Mouse (Mus musculus) hindbrain, embryonic 11.5 days (tissue): ENCODE results near the gene Gm525. TPM values are rescaled to one million over a fixed set of nuclear protein-coding genes. Genes with fewer than 3 reads are reported as not detected.

Experiments
- ATAC-seq: fragments of 200-750 bp; cut with Nextera tagmentation; 2 replicates; pipeline ENCODE4 v1.8.0; 2017; ENCODE audit warnings: mild to moderate bottlenecking, moderate TSS enrichment, moderate library complexity; ENCODE audit not compliant: low FRiP score
- DNase-seq: peaks from one replicate; pipeline ENCODE4 v3.0.0-alpha.2; 2015; ENCODE audit warnings: low spot score
- H3K27ac ChIP-seq: fragments of 300-500 bp; sonication (generic); 2 replicates; pipeline ENCODE4 v1.5.1; 2014; ENCODE audit warnings: mild to moderate bottlenecking, low read depth, low read length
- H3K27me3 ChIP-seq: fragments of 300-500 bp; sonication (generic); 2 replicates; pipeline ENCODE4 v1.6.1; 2014; ENCODE audit warnings: mild to moderate bottlenecking, low read length, moderate library complexity, mixed read lengths; ENCODE audit not compliant: control insufficient read depth, insufficient read depth
- H3K36me3 ChIP-seq: fragments of 300-500 bp; sonication (generic); 2 replicates; pipeline ENCODE4 v1.6.1; 2014; ENCODE audit warnings: mild to moderate bottlenecking, low read length, moderate library complexity, mixed read lengths; ENCODE audit not compliant: control insufficient read depth, insufficient read depth
- H3K4me1 ChIP-seq: fragments of 300-500 bp; sonication (generic); replicated peaks from 2 replicates; pipeline ENCODE4 v1.6.1; 2014; ENCODE audit warnings: low read length, mixed read lengths; ENCODE audit not compliant: control insufficient read depth, insufficient read depth
- H3K4me2 ChIP-seq: fragments of 300-500 bp; sonication (generic); replicated peaks from 2 replicates; pipeline ENCODE4 v1.6.1; 2014; ENCODE audit warnings: mild to moderate bottlenecking, low read depth, low read length
- H3K4me3 ChIP-seq: fragments of 300-500 bp; sonication (generic); 2 replicates; pipeline ENCODE4 v1.5.1; 2014; ENCODE audit warnings: low read depth, low read length
- H3K9ac ChIP-seq: fragments of 300-500 bp; sonication (generic); 2 replicates; pipeline ENCODE4 v1.6.1; 2014; ENCODE audit warnings: low read depth, low read length
- H3K9me3 ChIP-seq: fragments of 300-500 bp; sonication (generic); 2 replicates; pipeline ENCODE4 v1.6.1; 2016; ENCODE audit warnings: low read length; ENCODE audit not compliant: control insufficient read depth
- whole genome bisulfite sequencing: fragments of 180-500 bp; shearing (Covaris S2); extraction: QIAGEN DNeasy Blood & Tissue Kit; methylation state at CpG from one replicate; pipeline ENCODE4 v1.1.7; 2014; 5-methylcytosine and 5-hydroxymethylcytosine counted together
- polyA plus RNA-seq: library from polyadenylated mRNA; unstranded; fragments of >200 nt; fragmentation: Nextera tagmentation; extraction: Ambion mirVana; gene quantifications from 2 replicates; pipeline ENCODE4 v1.2.1, GENCODE M21; 2014

Gm525 gene
- polyA plus RNA-seq = not detected in 2 replicates

DNA sequence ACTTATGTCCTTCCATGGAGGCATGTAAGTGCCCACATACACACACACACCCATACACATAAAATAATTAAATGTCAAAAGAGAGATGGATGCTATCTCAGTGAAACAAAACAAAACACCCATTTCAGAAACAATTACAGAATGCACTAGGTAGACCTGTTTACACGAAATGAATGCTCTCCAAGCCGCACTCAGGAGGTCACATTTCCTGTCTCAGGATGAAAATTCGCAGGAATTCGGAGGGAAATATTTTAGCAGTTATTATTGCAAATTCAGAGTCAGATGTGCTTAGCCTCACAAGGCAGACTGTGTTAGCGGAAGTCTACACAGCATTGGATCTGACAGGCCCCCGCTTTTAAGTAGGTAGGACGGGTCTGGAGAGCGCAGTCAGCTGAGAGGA is at the start of gene Gm525:
Gene Gm525 (plus strand): TSS at position 301 of the 400 bp plus-strand sequence.
- no peak for ATAC-seq
- H3K9me3 ChIP-seq = no peaks in the 10 kb centered on the region
- H3K4me1 ChIP-seq = no peaks in the 10 kb centered on the region
- no peak within 1 kb of the TSS for H3K4me3 ChIP-seq
- WGBS = 85% methylated on average over 8 of the region's 8 CpGs
- DNase-seq = no peak
- no peaks in the 10 kb centered on the region for H3K36me3 ChIP-seq
- H3K9ac ChIP-seq = no peak within 1 kb of the TSS
- no peaks in the 10 kb centered on the region for H3K27me3 ChIP-seq
- H3K27ac ChIP-seq = no peak within 1 kb of the TSS
- no peak within 1 kb of the TSS for H3K4me2 ChIP-seq

DNA sequence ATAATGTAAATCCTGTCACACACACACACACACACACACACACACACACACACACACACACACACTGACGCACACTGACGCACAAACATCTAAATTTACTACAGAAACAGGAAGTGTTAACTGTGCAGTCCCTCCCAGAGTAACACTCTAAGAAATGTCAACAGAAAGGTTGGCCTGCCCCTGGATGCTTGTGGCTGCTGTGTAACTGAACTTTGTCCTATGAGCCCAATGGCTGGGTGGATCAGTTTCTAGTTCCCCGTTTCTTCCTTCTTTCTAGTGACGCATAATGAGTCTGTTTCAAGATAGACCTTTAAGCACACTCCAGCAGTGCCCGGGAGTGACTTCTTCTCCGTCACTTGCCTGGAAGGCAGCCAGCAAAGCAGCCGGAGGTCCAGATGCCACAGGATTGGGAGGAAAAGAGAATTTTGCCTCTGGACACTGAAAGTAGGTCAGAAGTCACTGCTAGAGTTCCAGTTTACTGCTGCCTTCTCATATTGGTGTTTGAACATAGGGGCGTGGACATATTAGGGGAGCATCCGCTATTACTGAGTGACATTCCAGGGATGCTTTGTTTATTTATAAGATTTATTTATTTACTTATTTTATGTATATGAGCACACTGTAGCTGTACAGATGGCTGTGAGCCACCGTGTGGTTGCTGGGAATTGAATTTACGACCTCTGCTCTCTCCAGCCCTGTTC is 49.3 kb upstream of the Gm525 start:
- no peak for ATAC-seq
- no peaks in the 10 kb centered on the region for H3K9me3 ChIP-seq
- no peaks in the 10 kb centered on the region for H3K36me3 ChIP-seq
- H3K27ac ChIP-seq = no peak overlapping the region
- no peaks in the 10 kb centered on the region for H3K4me1 ChIP-seq
- WGBS = 72% methylated on average over 11 of the region's 11 CpGs
- H3K27me3 ChIP-seq = no peaks in the 10 kb centered on the region
- no peak overlapping the region for H3K9ac ChIP-seq
- DNase-seq = peak; percentile 13
- no peak overlapping the region for H3K4me2 ChIP-seq
- no peak overlapping the region for H3K4me3 ChIP-seq

DNA sequence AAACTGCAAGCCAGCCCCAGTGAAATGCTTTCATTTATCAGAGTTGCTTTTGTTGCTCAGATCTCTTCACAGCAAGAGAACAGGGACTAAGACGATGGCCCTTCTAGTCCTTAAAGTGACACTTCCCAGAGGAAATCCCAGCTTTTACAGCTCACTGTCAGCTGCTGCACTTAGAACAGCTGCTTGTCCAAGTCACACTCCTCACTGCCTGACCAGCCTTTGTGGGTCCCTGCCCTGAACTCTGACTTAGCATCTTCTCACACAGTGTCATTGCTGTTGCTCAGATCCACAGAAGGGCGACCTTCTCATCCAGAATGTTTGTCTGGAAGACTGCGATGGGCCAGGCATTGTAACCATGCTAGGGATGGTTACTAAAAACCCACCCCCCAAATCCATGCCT is 48.0 kb upstream of the Gm525 start:
- no peak for ATAC-seq
- WGBS = 76% methylated on average over 3 of the region's 3 CpGs
- Histone ChIP-seq H3K4me1 (no peaks in the 10 kb centered on the region), H3K9me3 (no peaks in the 10 kb centered on the region), H3K9ac (no peak overlapping the region), H3K4me2 (no peak overlapping the region), H3K4me3 (no peak overlapping the region), H3K27me3 (no peaks in the 10 kb centered on the region), H3K36me3 (no peaks in the 10 kb centered on the region), H3K27ac (no peak overlapping the region)
- no peak for DNase-seq

DNA sequence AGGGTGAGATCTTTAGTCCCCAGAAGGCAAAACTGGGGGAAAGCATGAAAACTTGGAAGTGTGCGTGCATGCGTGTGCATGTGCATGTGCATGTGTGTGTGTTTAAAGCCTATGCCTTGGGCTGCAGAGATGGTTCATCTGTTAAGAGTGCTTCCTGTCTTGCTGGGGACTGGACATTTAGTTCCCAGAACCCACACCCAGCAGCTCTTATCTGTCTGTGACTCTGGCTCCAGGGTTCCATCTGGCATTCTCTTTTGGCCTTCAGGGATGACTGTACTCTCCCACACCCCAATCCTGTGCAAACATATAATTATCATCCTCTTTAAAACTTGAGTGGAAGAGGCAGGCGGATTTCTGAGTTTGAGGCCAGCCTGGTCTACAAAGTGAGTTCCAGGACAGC is 47.5 kb upstream of the Gm525 start:
- H3K36me3 ChIP-seq = no peaks in the 10 kb centered on the region
- no peak for DNase-seq
- no peak overlapping the region for H3K27ac ChIP-seq
- no peak overlapping the region for H3K9ac ChIP-seq
- no peak overlapping the region for H3K4me2 ChIP-seq
- no peak for ATAC-seq
- H3K27me3 ChIP-seq = no peaks in the 10 kb centered on the region
- WGBS = 89% methylated on average over 3 of the region's 3 CpGs
- no peaks in the 10 kb centered on the region for H3K4me1 ChIP-seq
- H3K4me3 ChIP-seq = no peak overlapping the region
- H3K9me3 ChIP-seq = no peaks in the 10 kb centered on the region

DNA sequence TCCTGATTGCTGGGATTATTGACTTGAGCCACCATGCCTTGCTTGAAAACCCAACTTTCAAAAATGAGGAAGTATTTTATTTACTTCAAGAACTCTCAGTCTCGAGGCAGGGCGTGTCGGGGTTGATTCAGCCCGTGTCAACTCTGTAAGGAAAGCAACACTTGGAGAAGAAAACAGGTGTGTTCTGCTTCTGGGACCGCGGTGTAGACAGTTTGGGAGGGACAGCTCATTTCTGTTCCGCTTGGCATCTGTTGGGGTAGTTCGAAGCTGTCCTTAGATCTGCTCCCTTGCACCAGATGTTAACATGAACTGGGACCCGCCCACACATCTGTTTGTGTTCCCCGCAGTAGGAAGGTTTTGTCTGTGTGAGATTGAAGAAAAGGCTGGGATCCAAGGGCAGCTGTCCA is 45.7 kb upstream of the Gm525 start:
- Histone ChIP-seq H3K9ac (no peak overlapping the region), H3K4me1 (no peaks in the 10 kb centered on the region), H3K4me3 (no peak overlapping the region), H3K36me3 (no peaks in the 10 kb centered on the region), H3K27ac (no peak overlapping the region), H3K9me3 (no peaks in the 10 kb centered on the region), H3K27me3 (no peaks in the 10 kb centered on the region), H3K4me2 (no peak overlapping the region)
- 78% methylated on average over 10 of the region's 10 CpGs for WGBS
- no peak for DNase-seq
- no peak for ATAC-seq

DNA sequence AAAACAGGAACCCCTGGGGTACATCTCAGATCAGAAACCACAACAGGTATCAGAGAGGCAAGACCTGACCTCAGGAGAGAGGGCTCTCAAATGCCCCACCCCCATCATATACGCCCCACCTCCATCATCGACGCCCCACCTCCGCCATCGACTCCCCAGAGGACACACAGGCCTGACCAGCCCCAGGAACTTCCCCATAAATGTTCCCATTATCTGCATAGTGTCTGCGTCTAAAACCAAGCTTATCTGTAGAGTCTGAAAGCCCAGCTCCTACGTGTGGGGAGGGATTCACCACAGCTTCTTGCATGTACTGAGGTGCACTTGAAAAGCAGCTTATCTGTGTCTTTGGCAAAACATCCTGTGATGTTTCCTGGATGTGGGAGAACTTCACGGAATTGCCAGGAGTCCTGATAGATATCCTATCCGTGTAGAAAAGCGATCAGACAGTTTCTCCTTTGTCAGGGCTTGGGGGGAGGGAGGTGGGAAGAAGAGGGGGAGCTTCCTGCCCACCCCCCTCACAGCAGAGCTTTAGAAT is 44.7 kb upstream of the Gm525 start:
- Histone ChIP-seq H3K4me1 (no peaks in the 10 kb centered on the region), H3K27ac (no peak overlapping the region), H3K9ac (no peak overlapping the region), H3K27me3 (no peaks in the 10 kb centered on the region), H3K36me3 (no peaks in the 10 kb centered on the region), H3K4me3 (no peak overlapping the region), H3K4me2 (no peak overlapping the region), H3K9me3 (no peaks in the 10 kb centered on the region)
- 60% methylated on average over 10 of the region's 10 CpGs for whole genome bisulfite sequencing
- no peak for ATAC-seq
- DNase-seq = no peak

DNA sequence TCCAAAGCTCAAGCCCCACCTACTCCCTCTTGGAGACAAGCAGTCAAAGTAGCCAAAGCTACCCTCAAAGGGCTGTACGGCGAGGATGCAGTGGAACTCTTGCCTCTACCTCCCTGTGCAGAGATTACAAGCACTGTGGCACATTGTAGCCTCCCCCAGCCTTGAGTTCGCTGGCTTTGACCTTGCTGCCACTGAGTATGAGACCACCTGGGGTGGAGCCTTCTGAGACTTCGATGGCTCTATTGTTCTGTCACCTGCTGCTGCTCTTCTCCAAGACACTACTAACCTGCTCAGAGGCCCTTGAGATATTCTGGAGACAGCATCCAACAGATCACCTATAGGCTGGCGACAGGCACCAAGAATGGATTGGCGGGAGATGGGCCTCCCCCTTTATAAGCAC is 43.1 kb upstream of the Gm525 start:
- no peaks in the 10 kb centered on the region for H3K36me3 ChIP-seq
- H3K9ac ChIP-seq = no peak overlapping the region
- 74% methylated on average over 6 of the region's 6 CpGs for WGBS
- H3K4me2 ChIP-seq = no peak overlapping the region
- H3K9me3 ChIP-seq = no peaks in the 10 kb centered on the region
- no peak overlapping the region for H3K4me3 ChIP-seq
- H3K4me1 ChIP-seq = no peaks in the 10 kb centered on the region
- ATAC-seq (no peak), DNase-seq (no peak)
- H3K27me3 ChIP-seq = no peaks in the 10 kb centered on the region
- no peak overlapping the region for H3K27ac ChIP-seq

DNA sequence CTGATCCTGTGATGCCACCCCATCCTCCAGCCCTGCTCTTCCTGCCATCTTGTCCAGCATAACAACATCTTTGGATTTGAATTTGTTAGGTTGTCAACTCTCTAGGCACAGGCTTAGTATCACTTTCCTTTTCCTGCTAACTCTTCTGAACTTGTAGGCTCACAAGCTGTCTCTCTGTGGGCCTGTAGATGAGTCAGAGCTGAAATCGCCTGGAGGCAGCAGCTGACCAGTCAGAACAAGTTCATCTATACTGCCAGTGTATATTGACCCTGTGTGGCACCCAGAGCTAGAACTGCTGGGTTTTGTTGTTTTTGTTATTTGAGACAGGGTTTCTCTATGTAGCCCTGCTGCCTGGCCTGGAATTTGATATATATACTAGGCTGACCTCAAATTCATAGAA is 42.5 kb upstream of the Gm525 start:
- H3K27me3 ChIP-seq = no peaks in the 10 kb centered on the region
- H3K9ac ChIP-seq = no peak overlapping the region
- H3K4me1 ChIP-seq = no peaks in the 10 kb centered on the region
- no peak overlapping the region for H3K4me3 ChIP-seq
- H3K27ac ChIP-seq = no peak overlapping the region
- no peak overlapping the region for H3K4me2 ChIP-seq
- no peak for ATAC-seq
- H3K36me3 ChIP-seq = no peaks in the 10 kb centered on the region
- DNase-seq = no peak
- no peaks in the 10 kb centered on the region for H3K9me3 ChIP-seq
- 53% methylated on average over 1 of the region's 1 CpGs for WGBS

DNA sequence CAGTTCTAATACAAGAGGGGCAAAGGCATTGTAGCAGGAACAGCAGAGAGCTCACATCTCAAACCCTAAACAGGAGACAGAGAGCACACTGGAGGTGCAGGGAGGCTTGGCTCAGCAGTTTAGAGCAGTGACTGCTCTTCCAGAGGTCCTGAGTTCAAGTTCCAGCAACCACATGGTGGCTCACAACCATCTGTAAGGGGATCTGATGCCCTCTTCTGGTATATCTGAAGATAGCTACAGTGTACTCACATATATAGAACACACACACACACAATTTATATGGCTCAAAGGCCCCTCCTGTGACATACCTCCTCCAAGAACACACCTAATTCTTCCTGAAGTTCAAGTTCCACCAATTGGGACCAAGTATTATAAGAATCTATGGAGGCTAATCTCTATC is 39.0 kb upstream of the Gm525 start:
- no peak overlapping the region for H3K4me2 ChIP-seq
- no peak overlapping the region for H3K4me3 ChIP-seq
- no peak overlapping the region for H3K9ac ChIP-seq
- ATAC-seq (no peak), DNase-seq (no peak)
- no peaks in the 10 kb centered on the region for H3K9me3 ChIP-seq
- no peaks in the 10 kb centered on the region for H3K27me3 ChIP-seq
- no peaks in the 10 kb centered on the region for H3K36me3 ChIP-seq
- H3K27ac ChIP-seq = no peak overlapping the region
- H3K4me1 ChIP-seq = no peaks in the 10 kb centered on the region
